Mouse (Mus musculus) cerebellum, adult 8-10 months (tissue): ENCODE data around the gene Hoxb1.

Experiments used
- DNase-seq: peaks from one replicate; pipeline ENCODE4 v3.0.0; 2022

The Hoxb1 gene

GRCm38 (mm10) chr11:96351312-96351711, 14.2 kb upstream of the Hoxb1 start:
- DNase-seq: no peak

DNA sequence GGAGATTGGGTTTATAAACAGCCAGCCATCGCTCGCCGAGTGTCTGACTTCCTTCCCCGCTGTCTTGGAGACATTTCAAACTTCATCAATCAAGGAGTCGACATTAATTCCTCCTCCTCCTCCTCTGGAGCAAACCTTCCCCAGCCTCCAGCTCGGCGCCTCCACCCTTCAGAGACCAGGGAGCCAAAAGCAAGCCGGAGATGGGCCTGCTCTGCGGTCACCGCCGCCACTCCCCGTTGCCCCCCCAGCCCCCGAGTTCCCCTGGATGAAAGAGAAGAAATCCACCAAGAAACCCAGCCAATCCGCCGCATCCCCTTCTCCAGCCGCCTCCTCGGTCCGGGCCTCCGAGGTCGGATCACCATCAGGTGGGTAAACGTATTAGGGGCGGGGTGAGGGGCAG, 13.7 kb upstream of the Hoxb1 start:
- DNase-seq: no peak

DNA sequence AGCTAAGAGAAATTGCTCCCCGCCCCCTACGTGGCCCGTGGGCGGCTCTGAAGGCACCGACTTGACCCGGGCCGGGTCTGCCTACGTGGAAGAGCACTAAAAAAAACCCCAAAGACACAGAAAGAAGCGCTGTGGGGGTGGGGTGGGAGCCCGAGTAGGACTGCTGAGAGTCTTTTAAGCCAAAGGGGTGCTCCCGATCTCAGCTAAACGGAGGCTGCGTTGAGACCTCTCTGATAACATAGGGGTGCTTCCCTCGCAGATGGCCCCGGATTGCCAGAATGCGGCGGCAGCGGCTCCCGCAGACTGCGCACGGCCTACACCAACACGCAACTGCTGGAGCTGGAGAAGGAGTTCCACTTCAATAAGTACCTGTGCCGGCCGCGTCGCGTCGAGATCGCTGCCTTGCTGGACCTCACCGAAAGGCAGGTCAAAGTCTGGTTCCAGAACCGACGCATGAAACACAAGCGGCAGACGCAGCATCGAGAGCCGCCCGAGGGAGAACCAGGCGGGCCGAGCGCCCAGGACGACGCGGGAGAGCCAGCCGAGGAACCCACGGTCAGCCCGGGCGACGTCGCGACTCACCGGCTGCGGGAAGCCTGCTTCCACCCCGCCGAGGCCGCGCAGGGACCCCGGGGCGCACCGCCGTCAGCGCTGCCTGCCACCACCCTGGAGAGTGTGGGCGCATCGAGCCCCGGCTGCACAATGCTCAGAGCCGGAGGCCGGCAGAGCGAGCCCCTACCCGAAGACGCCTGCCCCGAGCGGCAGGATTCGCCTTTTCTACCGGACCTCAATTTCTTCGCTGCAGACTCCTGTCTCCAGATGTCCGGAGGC, 12.6 kb upstream of the Hoxb1 start:
- no peak for DNase-seq

GRCm38 (mm10) chr11:96353522-96353841, 12.1 kb upstream of the Hoxb1 start:
- DNase-seq: no peak

DNA sequence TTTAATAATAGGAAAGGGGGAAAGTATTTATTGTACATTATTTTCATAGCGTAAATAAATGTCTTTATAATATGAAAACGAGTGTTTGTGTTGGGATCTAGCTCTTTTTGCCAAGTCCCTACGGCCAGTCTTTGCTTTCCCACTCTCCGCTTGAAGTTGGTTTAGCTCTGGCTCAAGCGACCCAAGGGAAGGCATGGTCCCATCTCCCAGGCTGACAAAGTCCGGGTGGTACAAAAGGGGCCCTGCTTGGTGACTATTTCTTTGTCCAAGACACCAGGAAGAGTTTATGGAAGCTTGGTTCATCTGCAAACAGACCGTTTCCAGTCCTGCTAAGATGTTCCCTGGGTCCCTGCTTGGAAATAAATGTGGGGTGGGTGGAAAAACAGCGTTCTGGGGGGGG, 11.6 kb upstream of the Hoxb1 start:
- no peak for DNase-seq

GRCm38 (mm10) chr11:96354376-96354775, 11.2 kb upstream of the Hoxb1 start:
- DNase-seq: no peak

GRCm38 (mm10) chr11:96354801-96355311, 10.7 kb upstream of the Hoxb1 start:
- no peak for DNase-seq

- no peak for DNase-seq
These were observed 1.7 kb upstream of the Hoxb1 start for GRCm38 (mm10) chr11:96363807-96364206.

DNA sequence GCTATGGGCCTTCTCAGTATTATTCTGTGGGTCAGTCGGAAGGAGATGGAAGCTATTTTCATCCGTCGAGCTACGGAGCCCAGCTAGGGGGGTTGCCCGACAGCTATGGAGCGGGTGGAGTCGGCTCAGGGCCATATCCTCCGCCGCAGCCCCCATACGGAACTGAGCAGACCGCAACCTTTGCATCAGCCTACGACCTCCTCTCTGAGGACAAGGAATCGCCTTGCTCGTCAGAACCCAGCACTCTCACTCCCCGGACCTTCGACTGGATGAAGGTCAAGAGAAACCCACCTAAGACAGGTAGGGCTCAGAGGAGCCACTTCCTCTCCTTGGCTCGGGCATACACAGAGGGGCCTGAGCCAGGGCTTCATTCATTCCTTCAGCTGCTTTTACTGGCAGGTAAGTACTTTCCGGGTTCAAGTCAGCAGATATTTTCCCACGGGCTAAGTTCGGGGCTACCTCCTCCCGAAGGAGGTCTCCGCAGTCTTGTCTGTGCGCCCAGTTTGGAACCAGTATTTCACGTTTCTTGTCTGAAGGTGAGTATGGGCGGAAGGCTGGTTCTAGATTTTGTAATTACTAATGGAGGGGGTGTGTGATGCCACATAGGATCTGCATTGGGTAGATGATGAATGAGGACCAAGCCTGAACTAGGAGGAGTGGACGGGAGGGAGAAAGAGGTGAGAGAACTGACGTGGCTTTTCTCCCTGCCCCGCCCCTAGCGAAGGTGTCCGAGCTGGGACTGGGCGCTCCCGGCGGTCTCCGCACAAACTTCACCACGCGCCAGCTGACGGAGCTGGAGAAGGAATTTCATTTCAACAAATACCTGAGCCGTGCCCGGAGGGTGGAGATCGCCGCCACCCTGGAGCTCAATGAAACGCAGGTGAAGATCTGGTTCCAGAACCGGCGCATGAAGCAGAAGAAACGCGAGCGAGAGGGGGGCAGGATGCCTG, 815 bp downstream of the Hoxb1 start:
- DNase-seq: no peak

GRCm38 (mm10) chr11:96367141-96367540, 1.6 kb downstream of the Hoxb1 start:
- no peak for DNase-seq

- DNase-seq: no peak
These were observed 3.1 kb downstream of the Hoxb1 start for GRCm38 (mm10) chr11:96368686-96369085.

GRCm38 (mm10) chr11:96369140-96369539, 3.6 kb downstream of the Hoxb1 start:
- no peak for DNase-seq

DNA sequence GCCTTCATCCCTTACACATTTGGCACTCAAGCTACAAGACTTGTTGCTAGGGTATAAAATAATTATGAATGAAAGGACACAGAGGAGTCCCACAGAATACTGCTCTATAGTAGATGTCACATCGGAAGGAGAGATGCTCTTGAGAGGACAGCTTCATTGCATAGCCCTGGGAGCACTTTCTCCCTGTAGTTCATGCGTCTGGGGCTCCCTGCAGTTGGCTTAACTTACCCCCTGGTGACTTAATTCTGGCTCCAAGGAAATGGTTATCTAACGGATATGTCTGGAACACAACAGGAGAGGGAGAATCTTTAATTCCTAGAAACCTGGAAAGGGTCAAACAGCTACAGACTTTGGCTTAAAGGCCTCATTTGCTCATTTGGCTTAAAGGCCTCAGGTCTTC, 6.2 kb downstream of the Hoxb1 start:
- DNase-seq: no peak

GRCm38 (mm10) chr11:96372519-96372918, 7.0 kb downstream of the Hoxb1 start:
- no peak for DNase-seq

- no peak for DNase-seq
These were observed 9.3 kb downstream of the Hoxb1 start for GRCm38 (mm10) chr11:96374810-96375209.

DNA sequence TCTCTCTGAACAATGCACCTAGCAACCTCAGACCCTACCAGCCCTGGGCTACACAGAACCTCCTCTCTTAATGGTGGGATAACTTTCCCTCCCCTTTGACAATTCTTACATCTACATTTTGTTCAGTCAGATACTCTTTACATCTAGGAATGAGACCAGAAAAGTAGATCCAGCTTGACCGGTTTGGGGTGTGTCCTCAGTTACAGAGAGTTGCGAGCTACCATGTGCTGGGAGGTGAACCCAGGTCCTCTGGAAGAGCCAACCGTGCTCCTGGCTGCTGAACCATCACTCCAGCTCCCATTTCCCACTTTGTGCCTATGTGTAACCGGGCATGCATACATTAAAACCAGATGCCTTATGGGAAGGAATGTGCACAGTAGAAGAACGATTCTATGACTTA, 17.8 kb downstream of the Hoxb1 start:
- DNase-seq: no peak

- no peak for DNase-seq
These were observed 22.1 kb downstream of the Hoxb1 start for GRCm38 (mm10) chr11:96387635-96388034.

DNA sequence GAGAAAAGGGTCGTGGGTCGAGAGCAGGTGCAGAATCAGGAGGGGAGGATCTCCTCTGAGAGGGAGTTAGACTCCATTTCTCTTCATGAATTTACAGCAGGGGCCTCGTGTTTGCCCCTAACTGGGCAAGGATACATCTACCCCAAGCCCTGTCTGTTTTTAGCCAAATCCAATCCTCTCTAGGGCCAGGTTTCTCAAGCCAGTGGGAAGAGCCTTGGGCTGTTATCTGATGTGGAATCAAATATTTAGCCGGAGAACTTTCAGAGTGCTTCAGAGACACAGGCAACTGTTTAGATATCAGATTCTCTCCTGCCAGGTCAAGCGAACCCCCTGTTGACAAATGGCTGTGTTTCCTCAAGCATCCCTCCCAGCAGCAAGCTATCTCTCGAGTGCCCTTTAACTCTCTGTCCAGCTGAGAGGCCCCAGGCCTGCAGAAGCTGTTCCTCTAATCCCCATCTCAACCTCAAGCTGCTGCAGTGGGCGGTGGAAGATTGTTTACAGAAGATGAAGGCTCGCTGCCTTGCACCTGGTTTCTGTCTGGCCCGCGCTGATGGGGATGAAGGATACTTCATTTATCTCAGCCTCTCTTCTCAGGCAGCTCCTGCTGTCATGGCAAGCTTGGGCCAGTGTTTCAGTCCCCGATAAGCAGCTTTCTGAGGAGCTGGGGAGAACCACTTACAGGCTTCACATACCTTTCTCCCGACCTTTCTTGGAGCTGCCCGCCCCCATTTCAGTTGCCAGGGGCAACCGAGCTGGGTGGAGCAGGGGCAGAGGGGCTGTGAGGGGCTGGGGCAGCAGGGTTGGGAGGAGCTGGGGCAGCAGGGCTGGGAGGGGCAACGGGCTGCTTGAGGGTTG, 31.4 kb downstream of the Hoxb1 start:
- no peak for DNase-seq

GRCm38 (mm10) chr11:96397806-96398335, 32.3 kb downstream of the Hoxb1 start:
- DNase-seq: no peak

GRCm38 (mm10) chr11:96399923-96400322, 34.4 kb downstream of the Hoxb1 start:
- DNase-seq: no peak

GRCm38 (mm10) chr11:96404016-96404604, 38.6 kb downstream of the Hoxb1 start:
- no peak for DNase-seq

GRCm38 (mm10) chr11:96404831-96405230, 39.3 kb downstream of the Hoxb1 start:
- no peak for DNase-seq
